Mouse (Mus musculus) G1E (cell line): ENCODE results near the gene Edem1.

Experiments
- CTCF ChIP-seq: IDR thresholded peaks from 2 replicates; pipeline ENCODE4 v1.5.1; 2012; ENCODE audit warnings: low read depth, low read length, inconsistent platforms, mixed read lengths
- TAL1 ChIP-seq: conservative IDR thresholded peaks from 2 replicates; pipeline ENCODE4 v1.6.1; 2012; ENCODE audit warnings: low read depth, low read length, inconsistent platforms, mixed read lengths

DNA sequence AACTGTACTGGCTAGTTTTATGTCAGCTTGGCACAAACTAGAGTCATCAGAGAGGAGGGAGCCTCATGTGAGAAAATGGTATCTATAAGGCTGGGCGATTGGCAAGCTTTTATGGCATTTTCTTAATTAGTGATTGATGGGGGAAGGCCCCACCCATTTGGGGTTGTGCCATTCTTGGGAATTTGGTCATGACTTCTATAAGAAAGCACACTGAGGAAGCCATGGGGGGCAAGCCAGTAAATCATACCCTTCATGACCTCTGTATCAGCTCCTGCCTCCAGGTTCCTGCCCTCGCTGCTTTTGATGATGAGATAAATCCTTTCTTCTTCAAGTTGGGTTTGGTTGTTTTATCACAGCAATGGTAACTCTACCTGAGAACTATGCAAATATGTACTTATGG lies 42.0 kb downstream of the Edem1 start:
- TF ChIP-seq CTCF (no peak), TAL1 (no peak)
